Mouse (Mus musculus) lung, postnatal 14 days (tissue): ENCODE measurements around the gene Asgr1.

Experiments
- DNase-seq: peaks from one replicate; pipeline ENCODE4 v3.0.0; 2021

Gene Asgr1

DNA sequence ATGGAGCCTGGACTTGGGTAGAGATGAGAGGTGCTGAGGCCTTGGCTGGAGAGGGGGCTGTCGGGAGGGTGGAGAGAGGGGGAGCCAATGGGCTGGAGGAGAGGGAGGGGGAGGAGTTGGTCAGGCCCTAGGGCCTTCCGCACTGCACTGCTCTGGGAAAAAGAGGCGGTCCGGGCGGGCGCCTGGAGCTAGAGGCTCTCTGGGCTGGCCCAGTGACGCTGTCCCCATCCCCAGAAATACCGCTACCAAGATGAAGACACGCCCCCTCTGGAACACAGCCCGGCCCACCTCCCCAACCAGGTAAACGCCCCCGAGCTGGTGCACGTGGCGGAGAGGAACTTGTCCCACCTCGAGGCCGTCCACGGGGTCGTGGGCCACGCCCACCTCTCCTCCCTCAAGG is 27.2 kb upstream of the Asgr1 start:
- peak; percentile 40 for DNase-seq

DNA sequence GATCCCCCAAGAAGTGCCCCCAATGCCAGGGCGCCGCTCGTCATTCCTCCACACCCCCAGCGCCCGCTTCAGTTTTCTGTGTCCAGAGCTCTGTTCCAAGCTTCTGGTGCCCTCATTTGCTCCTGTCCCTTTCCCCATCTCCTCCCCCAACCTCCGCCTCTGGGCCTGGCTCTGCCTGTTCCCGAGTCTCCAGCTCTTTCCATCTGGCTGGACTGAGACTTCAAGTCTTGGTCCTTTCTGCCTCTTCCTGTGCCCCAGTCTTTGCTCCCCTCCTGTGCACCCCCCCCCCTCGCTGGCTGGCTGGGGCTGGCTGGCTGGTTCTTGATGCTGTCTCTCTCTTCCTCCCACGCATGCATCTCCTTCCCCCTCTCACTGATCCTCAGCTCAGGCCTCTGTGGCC is 26.5 kb upstream of the Asgr1 start:
- peak; percentile 28 for DNase-seq

DNA sequence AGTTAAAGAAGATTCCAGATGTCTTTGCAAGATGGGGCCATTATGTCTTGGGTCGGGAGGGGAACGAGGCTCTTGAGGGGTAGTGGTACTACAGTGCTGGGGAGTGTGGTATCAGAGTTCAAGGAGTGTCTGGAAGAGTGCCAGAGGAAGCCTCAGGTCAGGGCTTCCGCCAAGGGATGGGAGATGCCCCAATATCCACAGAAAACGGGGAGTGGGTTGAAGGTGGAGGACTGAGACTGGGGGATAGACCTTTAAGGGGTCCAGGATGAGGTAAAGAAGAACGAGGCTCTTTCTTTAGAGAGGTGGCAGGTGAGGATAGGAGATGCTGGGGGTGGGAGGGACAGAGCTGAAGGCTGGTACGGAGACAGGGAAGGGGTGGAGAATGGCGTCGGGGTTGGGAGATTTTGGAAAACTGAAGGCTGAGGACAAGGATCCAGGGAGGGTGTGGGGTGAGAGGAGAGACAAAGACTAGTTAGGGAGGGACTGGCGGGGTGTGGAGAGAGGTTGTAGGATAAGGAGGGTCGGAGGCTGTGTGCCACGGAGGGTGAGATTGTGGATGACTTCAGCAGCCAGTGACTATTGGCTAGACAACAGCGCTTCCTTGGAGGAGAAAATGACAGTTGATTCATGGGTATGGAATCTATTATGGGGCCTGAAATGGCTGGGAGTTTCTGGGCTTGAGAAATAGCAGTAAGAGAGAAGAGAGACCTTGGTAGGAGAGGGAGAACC is 25.3 kb upstream of the Asgr1 start:
- no peak for DNase-seq

DNA sequence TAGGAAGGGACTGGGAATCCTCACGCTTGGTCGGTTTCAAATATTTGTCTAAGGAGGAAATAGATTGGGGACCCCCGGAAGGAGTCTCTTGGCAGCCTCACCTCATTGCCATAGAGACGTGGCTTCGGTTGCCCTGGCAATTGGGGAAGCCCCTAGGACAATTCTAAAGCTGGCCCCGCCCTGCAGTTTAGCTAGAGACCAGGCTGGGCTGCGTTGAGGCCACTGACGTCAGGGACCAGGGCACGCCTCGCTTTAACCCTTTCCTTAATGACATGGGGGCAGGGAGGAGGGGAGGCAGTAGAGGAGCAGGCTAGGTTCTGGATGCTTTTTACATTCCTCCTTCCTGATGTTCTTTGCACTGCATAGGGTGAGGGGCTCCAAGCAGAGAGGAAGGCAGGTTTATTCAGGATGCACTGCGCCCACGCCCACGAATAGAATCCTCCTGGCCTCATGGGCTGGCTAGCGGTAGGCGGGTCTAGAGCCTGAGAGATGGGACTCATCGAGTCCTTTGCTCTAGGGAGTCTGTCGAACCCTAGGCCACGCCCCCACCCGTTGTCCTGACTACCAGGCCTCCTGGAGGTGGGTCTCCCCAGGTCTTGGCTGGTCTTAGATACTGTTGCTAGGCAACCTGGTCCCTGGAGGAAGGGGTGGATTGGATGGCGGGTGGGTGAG is 24.6 kb upstream of the Asgr1 start:
- peak; percentile 50 for DNase-seq

DNA sequence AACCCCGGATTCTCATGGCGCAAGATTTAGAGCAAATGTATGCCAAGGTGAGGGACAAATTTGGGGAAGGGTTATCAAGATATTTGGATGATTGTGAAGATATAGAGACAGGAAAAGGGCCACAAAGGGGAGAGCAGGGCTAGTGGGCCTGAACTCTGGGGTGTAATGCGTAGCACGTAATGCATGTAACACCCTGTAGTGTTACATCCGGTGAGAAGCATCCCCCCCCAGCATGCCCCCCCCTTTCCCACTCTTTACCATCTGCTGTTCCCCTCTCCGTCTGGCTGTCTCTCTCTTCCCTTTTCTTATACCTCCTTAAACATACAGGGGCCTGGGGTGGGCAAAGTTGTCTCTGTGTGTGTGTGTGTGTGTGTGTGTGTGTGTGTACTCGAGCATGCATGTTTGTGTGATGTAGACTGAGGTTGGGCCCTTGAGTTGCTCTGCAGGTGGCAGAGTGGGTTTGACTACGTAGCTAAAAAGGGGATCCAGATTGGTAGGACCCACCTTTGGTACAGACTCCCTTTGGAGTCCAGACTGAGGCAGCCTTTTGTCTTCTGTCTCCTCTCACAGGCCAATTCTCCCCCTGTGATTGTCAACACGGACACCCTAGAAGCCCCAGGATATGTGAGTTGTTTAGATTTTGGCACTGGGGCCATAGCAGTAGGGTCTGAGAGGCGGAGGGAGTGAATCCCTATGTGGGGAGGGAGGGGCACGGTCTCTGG is 23.9 kb upstream of the Asgr1 start:
- DNase-seq, result no peak

DNA sequence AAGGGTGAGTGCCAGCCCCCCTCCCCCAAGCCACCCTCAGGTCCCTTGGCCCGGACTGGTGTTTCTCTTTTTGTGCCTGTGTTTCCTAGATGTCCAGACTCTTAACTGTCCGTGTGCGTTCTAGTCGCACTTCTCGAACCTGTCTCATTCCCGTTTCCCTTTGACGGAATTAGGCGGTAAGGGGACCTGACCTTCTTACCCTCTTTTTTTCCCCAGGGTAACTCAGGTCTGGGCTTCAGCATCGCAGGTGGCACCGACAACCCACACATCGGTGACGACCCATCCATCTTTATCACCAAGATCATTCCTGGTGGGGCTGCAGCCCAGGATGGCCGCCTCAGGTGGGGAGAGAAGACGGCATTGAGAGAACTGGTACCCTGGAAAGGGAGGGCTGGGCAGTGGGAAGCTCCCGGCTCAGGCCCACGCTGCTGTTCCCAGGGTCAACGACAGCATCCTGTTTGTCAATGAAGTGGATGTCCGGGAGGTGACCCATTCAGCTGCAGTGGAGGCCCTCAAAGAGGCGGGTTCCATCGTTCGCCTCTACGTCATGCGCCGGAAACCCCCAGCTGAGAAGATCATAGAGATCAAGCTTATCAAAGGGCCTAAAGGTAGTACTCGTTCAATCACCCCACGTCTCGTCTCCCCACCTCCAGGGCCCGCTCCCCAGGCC is 23.1 kb upstream of the Asgr1 start:
- no peak for DNase-seq

DNA sequence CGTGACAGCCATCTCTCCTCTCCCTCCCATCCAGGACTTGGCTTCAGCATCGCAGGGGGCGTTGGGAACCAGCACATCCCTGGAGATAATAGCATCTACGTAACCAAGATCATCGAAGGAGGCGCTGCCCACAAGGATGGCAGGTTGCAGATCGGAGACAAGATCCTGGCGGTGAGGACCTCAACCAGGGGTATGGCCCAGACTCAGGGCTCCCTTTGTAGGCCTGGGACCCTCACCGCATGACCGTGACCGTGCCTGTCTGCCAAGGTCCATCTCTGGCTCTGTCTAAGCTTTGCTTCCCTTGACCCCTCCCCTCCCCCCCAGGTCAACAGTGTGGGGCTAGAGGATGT is 22.6 kb upstream of the Asgr1 start:
- DNase-seq, result no peak

DNA sequence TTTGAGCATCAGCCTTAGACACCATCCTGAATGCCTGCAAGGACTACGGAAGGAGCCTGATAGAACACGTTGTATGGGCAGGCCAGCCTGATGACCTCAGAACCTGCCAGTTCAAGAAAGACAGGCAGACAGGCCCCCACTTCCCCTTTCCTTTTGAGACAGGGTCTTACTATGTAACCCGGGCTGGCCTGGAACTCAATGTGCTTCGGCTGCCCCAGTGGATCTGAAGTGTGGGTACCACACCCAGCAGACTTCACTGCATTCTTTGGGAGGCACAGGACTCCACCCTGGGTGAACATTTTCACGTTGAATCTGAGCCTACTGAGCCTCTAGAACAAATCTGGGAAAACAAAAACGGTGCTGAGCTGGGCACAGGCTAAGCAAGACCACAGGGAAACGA is 15.7 kb upstream of the Asgr1 start:
- no peak for DNase-seq

DNA sequence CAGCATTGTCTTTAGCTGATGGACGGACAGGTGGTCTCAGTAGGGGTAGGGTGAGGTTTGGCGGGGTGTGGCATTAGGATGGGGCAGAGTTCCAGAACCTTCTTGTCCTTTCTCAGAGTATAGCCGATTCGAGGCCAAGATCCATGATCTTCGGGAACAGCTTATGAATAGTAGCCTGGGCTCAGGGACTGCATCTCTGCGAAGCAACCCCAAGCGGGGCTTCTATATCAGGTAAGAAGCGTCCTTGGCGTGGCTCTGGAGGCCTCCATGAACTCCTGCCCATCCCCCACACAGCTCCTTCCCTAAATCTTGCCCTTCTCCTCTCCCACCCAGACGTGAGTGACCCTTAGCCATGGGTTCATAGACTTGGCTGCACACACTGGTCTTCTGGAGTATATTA is 14.3 kb upstream of the Asgr1 start:
- DNase-seq, result no peak

DNA sequence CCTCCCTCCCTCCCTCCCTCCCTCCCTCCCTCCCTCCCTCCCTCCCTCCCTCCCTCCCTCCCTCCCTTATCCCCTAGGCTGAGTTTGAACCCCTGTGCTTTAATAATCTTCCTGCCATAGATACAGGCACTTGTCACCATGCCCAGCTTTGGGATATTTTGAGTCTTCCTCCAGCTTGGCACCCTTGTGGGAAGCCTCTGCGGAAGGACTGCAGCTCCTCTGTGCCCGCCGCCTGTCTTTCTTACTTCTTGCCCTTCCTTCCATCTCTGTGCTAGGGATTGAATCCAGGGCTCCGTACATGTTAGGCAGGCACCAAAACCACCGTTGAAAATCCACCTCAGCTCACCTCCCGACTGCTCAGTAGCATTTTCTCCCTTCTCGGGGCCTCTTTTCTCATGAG is 13.7 kb upstream of the Asgr1 start:
- DNase-seq, result no peak

DNA sequence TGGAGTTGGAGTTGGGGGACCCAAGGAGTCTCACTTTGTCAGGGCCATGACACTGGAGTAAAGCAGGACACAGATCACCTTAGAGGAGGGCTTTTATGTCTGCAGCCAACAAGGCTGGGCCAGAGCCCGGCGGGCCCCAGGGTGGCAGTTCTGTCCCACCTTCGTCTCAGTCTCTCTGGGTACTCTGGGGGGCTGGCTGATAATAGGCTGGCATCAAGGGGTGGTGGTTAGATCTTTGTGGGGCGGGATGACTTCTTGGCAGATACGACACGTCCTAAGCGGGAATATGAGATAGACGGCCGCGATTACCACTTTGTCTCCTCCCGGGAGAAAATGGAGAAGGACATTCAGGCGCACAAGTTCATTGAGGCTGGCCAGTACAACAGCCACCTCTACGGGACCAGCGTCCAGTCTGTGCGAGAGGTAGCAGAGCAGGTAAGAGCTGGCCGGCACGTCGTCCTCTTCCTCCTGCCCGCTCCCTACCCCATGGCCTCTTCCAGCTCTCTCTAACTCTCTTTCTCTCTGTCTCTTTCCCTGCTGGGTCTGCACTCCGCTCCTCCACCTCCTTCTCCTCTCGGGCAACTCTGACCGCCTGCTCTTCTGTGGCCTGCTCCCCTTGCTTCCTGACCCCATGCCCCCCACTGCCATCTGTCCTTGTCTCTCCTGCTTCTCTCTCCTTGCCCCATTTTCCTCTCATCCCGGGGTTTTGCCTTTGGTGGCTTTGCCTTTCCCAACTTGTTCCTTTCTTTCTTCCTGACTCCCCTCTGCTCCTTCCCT is 11.4 kb upstream of the Asgr1 start:
- DNase-seq, result no peak

DNA sequence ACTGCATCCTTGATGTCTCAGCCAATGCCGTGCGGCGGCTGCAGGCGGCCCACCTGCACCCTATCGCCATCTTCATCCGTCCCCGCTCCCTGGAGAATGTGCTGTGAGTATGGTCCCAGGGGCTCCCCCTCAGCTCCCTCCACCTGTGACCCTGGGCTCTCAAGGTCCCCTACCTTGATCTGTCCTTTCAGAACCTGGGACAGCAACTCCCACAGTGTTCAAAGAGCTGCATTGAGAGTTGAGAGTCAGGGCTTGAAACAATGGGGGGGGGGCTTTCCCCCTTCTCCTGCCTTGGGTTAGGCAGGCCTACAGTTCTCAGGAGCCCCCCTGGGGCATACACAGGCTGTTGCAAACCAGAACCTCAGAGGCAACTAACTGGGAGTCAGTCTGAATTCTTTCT is 10.2 kb upstream of the Asgr1 start:
- no peak for DNase-seq

DNA sequence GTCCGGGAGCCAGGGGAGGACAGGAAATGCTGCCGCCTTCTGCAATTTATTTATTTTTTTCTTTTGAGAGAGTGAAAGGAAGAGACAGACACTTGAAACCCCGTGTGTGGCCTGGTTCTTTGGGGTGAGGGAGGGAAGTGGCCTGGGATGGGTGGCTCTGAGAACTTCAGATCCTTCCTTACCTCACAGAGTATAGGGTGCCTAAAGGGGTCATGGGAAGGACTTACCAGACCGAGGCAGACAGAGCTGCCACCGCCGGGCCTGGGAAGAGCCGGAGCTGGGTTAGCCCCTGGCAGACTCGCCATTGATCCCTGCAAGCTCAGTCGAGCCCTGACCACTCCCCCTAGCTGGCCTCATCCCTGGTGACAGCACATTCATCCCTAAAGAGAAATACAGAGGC is 8.4 kb upstream of the Asgr1 start:
- no peak for DNase-seq

DNA sequence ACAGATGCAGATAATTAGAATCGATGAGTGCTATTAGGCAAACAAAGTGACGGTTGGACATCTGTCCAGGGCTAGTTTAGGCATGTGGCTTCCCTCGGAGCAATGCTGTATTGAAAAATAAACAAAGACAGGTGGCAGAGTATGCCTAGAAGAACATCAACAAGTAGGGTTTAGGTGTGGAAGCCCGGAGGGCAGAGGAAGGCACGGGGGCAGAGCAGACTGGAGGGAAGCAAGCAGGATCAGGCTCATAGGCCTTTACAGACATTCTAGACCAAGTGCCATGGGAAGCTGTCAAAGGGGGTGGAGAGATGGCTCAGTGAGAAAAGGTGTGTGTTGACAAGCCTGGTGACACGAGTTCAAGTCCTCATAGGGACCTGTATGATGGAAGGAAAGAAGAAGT is 4.5 kb upstream of the Asgr1 start:
- DNase-seq, result no peak

DNA sequence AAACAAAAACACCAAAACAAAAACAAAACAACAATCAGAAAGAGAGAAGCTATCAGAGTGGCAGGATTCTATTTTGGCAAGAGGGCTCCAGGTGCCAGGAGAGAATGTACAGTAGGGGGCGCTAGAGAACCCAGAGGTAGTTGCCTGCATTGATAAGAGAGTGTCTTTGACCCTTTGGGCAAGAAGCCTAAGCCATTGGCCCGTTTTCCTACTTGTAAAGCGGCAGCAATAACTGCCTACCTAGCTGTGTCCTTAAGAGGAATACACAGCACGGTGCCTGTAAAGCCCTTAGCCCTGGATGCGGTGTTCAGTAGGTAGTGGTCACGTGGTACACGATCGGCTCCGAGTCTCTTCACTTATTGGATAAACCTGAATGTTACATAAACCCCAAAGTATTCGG is 4.1 kb upstream of the Asgr1 start:
- peak; percentile 18 for DNase-seq

DNA sequence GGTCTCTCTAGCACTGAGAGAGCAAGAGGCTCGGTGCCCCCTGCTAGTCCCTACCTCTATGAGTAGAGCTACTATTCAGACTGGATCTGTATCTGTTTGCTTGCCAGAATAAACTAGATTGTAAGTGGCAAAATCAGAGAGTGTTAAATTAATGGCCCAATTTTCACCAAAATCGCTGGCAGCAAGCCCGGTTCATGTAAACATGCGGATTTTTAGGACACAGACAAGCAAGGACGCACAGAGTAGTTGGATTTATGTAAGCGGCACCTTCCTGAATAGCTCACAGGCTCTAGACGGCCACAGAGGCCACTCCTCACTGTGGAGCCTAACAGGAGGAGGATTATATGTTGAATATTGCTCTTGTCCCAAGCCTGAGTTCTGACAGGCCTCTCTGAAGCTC is 729 bp upstream of the Asgr1 start:
- DNase-seq, result no peak

DNA sequence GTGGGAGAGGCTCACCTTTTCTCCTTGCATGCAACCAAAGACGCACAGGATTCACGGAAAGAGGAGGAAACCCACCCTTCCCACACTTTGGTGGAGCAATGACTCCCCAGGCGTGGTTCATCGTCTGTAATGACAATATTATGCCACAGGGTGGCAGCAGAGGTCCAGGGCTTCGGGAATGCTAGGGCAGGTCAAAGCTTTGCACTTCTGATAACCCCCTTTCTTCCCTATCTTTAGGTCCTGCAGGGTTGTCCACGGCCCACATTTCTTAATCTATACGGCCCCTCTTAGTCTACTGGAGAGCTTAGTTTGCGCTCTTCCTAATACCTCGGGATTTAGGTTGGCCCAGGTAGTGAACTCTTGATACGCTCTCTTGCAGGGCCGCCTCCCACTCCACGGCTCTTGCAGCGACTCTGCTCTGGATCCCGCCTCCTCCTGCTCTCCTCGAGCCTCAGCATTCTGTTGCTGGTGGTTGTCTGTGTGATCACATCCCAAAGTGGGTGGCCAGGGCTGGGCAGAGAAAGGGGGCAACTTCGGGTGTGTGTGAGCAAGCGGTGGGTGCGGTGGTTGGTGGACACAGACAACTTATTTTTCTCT is 1.8 kb downstream of the Asgr1 start:
- peak; percentile 83 for DNase-seq

DNA sequence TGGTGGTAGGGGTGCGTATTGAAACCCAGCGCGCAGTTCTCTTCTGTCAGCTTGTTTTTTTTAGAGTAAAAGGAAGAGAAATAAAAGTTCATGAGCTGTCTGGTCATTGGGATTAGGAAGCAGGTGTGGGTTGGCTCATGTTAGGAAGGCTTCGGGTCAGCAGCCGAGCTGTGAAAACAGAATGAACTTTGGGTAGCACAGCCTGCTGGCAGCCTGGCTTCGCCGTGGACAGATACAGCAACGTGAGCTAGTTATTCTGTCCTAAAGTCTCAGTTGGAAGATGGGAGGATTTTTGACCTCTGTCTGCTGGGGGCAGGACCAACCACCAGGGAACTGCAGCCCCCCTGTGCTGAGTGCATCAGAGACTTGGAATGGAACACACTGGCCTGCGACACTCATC is 3.9 kb downstream of the Asgr1 start:
- no peak for DNase-seq

DNA sequence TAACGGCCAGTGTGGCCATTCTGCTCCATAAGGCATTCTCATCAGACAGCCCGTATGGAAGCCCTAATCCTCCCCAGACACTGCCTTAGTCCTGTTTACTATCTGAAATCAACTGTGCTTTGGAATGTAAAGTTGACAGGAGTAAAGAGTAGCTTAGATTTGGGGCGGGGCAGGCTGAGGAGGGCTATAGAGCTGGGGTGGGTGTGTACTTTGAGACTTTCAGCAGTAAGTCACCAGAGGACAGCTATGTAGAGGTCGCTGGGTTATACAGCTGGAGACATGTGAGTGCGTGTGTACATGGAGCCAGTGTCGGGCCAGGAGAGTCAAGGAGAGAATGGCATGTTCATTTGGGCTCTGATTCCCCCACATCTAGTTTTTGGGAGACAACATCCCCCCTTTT is 6.0 kb downstream of the Asgr1 start:
- DNase-seq, result no peak

DNA sequence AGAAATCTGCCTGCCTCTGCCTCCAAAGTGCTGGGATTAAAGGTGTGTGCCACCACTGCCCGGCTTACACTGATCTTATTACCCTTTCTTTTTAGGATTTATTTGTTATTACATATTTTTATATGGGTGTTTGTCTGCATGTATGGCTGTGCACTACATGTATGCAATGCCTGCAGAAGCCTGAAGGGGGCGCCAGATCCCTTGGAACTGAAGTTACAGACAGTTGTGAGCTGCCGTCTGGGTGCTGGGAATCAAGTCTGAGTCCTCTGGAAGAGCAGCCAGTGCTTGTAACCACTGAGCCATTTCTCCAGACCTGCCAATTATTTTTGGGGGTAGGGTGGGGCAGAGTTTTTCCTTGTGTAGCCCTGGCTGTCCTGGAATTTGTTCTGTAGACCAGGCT is 9.2 kb downstream of the Asgr1 start:
- no peak for DNase-seq

DNA sequence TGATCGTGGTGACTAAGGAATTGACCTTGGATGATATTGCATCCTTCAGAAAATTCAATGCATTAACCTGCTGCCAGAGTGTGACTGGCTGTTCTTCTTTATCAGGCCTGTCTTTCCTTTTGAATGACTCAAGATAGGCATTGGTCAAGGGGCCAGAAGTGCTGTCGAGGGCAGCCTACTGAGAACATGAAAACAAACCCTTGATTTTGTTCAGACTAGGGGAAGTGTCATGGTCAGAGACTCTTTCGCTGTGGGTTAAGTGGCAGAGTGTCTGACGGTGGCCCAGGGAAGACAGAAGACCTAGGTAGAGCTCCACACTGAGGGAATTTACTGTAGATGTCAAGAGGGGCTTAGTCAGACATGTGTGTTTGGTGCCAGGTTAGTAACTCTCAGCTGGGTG is 12.8 kb downstream of the Asgr1 start:
- no peak for DNase-seq

DNA sequence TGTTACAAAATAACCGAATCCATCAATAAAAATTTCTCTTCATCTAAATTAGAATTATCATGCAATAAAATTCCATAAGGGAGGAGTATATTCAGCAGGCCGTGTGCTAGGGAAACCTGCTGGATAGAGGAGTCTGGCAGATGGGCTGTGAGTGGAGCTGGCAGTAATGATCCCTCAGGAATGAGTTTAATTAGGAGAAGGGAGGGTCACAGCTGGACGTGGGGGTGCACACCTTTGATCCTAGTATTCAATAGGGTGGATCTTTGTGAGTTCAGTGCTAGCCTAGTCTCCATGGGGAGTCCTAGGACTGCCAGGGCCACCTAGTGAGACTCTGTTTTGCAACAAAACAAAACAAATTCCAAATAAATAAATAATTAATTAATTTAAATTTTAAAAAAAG is 14.4 kb downstream of the Asgr1 start:
- DNase-seq, result no peak

DNA sequence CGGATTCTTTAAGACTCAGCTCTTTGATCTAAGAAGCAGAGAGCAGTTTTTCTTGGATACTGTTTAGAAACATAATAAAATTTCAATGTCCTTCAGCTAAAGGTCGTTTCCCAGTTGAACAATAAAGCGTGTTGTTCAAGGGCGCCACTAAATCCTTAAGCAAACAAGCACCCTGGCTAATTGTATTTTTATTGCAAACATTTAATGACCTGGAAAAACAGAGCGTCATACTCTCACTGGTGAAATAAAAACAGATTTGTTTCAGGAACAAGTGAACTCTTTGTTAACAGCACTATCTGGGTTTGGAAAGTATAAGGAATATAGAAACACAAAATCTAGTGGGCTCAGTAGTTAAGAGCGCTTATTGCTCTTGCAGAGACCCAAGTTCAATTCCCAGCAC is 16.2 kb downstream of the Asgr1 start:
- DNase-seq, result no peak
